Mouse (Mus musculus): ENCODE results near the gene Tgfb1i1. TPM values are rescaled to one million over a fixed set of nuclear protein-coding genes. Genes with fewer than 3 reads are reported as not detected.

Tgfb1i1 gene
- polyA plus RNA-seq, 1 experiment from 2014 or later: 179 TPM

- peaks cover 42% of the 10 kb centered on the region for H3K36me3 ChIP-seq (ENCODE audit: control insufficient read depth, insufficient read depth, low read length)
- peaks cover 15% of the 10 kb centered on the region; the same call in 1 of the 2 replicates for H3K4me1 ChIP-seq (replicated peaks; ENCODE audit: control insufficient read depth, insufficient read depth, low read length)
- peak overlapping the region; percentile 83 for H3K4me2 ChIP-seq (ENCODE audit: low read length)
- ATAC-seq (replicated peaks; ENCODE audit: low FRiP score, low TSS enrichment, low read depth) (0 out of 2 replicates have a peak, but pooled peaks have one; percentile 21), DNase-seq (ENCODE audit: low spot score) (no peak)
- peak overlapping the region; percentile 67 for H3K4me3 ChIP-seq (ENCODE audit: low read depth, low read length)
- no peaks in the 10 kb centered on the region for H3K27me3 ChIP-seq (replicated peaks; ENCODE audit: control insufficient read depth, insufficient read depth, low read length)
- WGBS: 19% methylated on average over 4 of the region's 4 CpGs
- peak overlapping the region; percentile 98 for H3K27ac ChIP-seq (ENCODE audit: low read depth)
- peak overlapping the region; percentile 51 for H3K9ac ChIP-seq (ENCODE audit: low read length)
- no peaks in the 10 kb centered on the region for H3K9me3 ChIP-seq (ENCODE audit: control insufficient read depth, low read length)
These were observed 7.6 kb upstream of the Tgfb1i1 start for GRCm38 (mm10) chr7:128238991-128239390.

GRCm38 (mm10) chr7:128240131-128240784, 6.4 kb upstream of the Tgfb1i1 start:
- Histone ChIP-seq H3K36me3 (ENCODE audit: control insufficient read depth, insufficient read depth, low read length) (peaks cover 54% of the 10 kb centered on the region), H3K9me3 (ENCODE audit: control insufficient read depth, low read length) (no peaks in the 10 kb centered on the region), H3K4me1 (replicated peaks; ENCODE audit: control insufficient read depth, insufficient read depth, low read length) (peaks cover 15% of the 10 kb centered on the region; the same call in 1 of the 2 replicates), H3K4me2 (ENCODE audit: low read length) (no peak overlapping the region), H3K4me3 (ENCODE audit: low read depth, low read length) (no peak overlapping the region), H3K27ac (ENCODE audit: low read depth) (no peak overlapping the region), H3K9ac (ENCODE audit: low read length) (no peak overlapping the region), H3K27me3 (replicated peaks; ENCODE audit: control insufficient read depth, insufficient read depth, low read length) (no peaks in the 10 kb centered on the region)
- ATAC-seq (replicated peaks; ENCODE audit: low FRiP score, low TSS enrichment, low read depth): no peak
- no peak for DNase-seq (ENCODE audit: low spot score)
- WGBS: 95% methylated on average over 27 of the region's 27 CpGs

- H3K4me2 ChIP-seq (ENCODE audit: low read length): no peak overlapping the region
- DNase-seq (ENCODE audit: low spot score) (no peak), ATAC-seq (replicated peaks; ENCODE audit: low FRiP score, low TSS enrichment, low read depth) (no peak)
- peaks cover 20% of the 10 kb centered on the region; the same call in 1 of the 2 replicates for H3K4me1 ChIP-seq (replicated peaks; ENCODE audit: control insufficient read depth, insufficient read depth, low read length)
- H3K4me3 ChIP-seq (ENCODE audit: low read depth, low read length): no peak overlapping the region
- H3K9me3 ChIP-seq (ENCODE audit: control insufficient read depth, low read length): no peaks in the 10 kb centered on the region
- WGBS: 95% methylated on average over 16 of the region's 16 CpGs
- H3K36me3 ChIP-seq (ENCODE audit: control insufficient read depth, insufficient read depth, low read length): peaks cover 49% of the 10 kb centered on the region
- H3K27ac ChIP-seq (ENCODE audit: low read depth): no peak overlapping the region
- no peaks in the 10 kb centered on the region for H3K27me3 ChIP-seq (replicated peaks; ENCODE audit: control insufficient read depth, insufficient read depth, low read length)
- no peak overlapping the region for H3K9ac ChIP-seq (ENCODE audit: low read length)
These were observed 4.3 kb upstream of the Tgfb1i1 start for GRCm38 (mm10) chr7:128242331-128242730.

GRCm38 (mm10) chr7:128243921-128244320, 2.7 kb upstream of the Tgfb1i1 start:
- WGBS: 56% methylated on average over 10 of the region's 10 CpGs
- Histone ChIP-seq H3K27me3 (replicated peaks; ENCODE audit: control insufficient read depth, insufficient read depth, low read length) (no peaks in the 10 kb centered on the region), H3K27ac (ENCODE audit: low read depth) (no peak overlapping the region; the same call in 1 of the 2 replicates), H3K9ac (ENCODE audit: low read length) (no peak overlapping the region), H3K9me3 (ENCODE audit: control insufficient read depth, low read length) (no peaks in the 10 kb centered on the region), H3K36me3 (ENCODE audit: control insufficient read depth, insufficient read depth, low read length) (peaks cover 52% of the 10 kb centered on the region), H3K4me1 (replicated peaks; ENCODE audit: control insufficient read depth, insufficient read depth, low read length) (peaks cover 27% of the 10 kb centered on the region; the same call in 1 of the 2 replicates), H3K4me3 (ENCODE audit: low read depth, low read length) (no peak overlapping the region), H3K4me2 (ENCODE audit: low read length) (no peak overlapping the region)
- DNase-seq (ENCODE audit: low spot score) (no peak), ATAC-seq (replicated peaks; ENCODE audit: low FRiP score, low TSS enrichment, low read depth) (no peak)

- H3K4me2 ChIP-seq (ENCODE audit: low read length): no peak overlapping the region
- ATAC-seq (replicated peaks; ENCODE audit: low FRiP score, low TSS enrichment, low read depth): no peak
- DNase-seq (ENCODE audit: low spot score): no peak
- peaks cover 21% of the 10 kb centered on the region; the same call in 1 of the 2 replicates for H3K4me1 ChIP-seq (replicated peaks; ENCODE audit: control insufficient read depth, insufficient read depth, low read length)
- WGBS: 84% methylated on average over 18 of the region's 18 CpGs
- H3K9ac ChIP-seq (ENCODE audit: low read length): no peak overlapping the region
- H3K27ac ChIP-seq (ENCODE audit: low read depth): no peak overlapping the region
- H3K27me3 ChIP-seq (replicated peaks; ENCODE audit: control insufficient read depth, insufficient read depth, low read length): no peaks in the 10 kb centered on the region
- H3K4me3 ChIP-seq (ENCODE audit: low read depth, low read length): no peak overlapping the region
- peaks cover 57% of the 10 kb centered on the region for H3K36me3 ChIP-seq (ENCODE audit: control insufficient read depth, insufficient read depth, low read length)
- H3K9me3 ChIP-seq (ENCODE audit: control insufficient read depth, low read length): no peaks in the 10 kb centered on the region
These were observed 2.1 kb upstream of the Tgfb1i1 start for GRCm38 (mm10) chr7:128244410-128245025.

GRCm38 (mm10) chr7:128245547-128245946, 1.1 kb upstream of the Tgfb1i1 start:
- WGBS: 87% methylated on average over 4 of the region's 4 CpGs
- Histone ChIP-seq H3K4me2 (ENCODE audit: low read length) (no peak overlapping the region), H3K9ac (ENCODE audit: low read length) (no peak overlapping the region), H3K4me3 (ENCODE audit: low read depth, low read length) (no peak overlapping the region), H3K27me3 (replicated peaks; ENCODE audit: control insufficient read depth, insufficient read depth, low read length) (no peaks in the 10 kb centered on the region), H3K4me1 (replicated peaks; ENCODE audit: control insufficient read depth, insufficient read depth, low read length) (peaks cover 23% of the 10 kb centered on the region; the same call in 1 of the 2 replicates), H3K36me3 (ENCODE audit: control insufficient read depth, insufficient read depth, low read length) (peaks cover 59% of the 10 kb centered on the region), H3K9me3 (ENCODE audit: control insufficient read depth, low read length) (no peaks in the 10 kb centered on the region), H3K27ac (ENCODE audit: low read depth) (peak overlapping the region; percentile 89)
- DNase-seq (ENCODE audit: low spot score) (no peak), ATAC-seq (replicated peaks; ENCODE audit: low FRiP score, low TSS enrichment, low read depth) (no peak)

- ATAC-seq (replicated peaks; ENCODE audit: low FRiP score, low TSS enrichment, low read depth) (peak; percentile 65), DNase-seq (ENCODE audit: low spot score) (peak; percentile 93)
- Histone ChIP-seq H3K9me3 (ENCODE audit: control insufficient read depth, low read length) (no peaks in the 10 kb centered on the region), H3K27me3 (replicated peaks; ENCODE audit: control insufficient read depth, insufficient read depth, low read length) (no peaks in the 10 kb centered on the region), H3K4me3 (ENCODE audit: low read depth, low read length) (peak overlapping the region; percentile 54), H3K4me1 (replicated peaks; ENCODE audit: control insufficient read depth, insufficient read depth, low read length) (peaks cover 28% of the 10 kb centered on the region; the same call in 1 of the 2 replicates), H3K36me3 (ENCODE audit: control insufficient read depth, insufficient read depth, low read length) (peaks cover 58% of the 10 kb centered on the region), H3K9ac (ENCODE audit: low read length) (peak overlapping the region; percentile 78), H3K27ac (ENCODE audit: low read depth) (peak overlapping the region; percentile 89), H3K4me2 (ENCODE audit: low read length) (peak overlapping the region; percentile 67)
- 2% methylated on average over 13 of the region's 13 CpGs for WGBS
These were observed 831 bp downstream of the Tgfb1i1 start for GRCm38 (mm10) chr7:128247443-128247842.

- peak overlapping the region; percentile 67 for H3K4me2 ChIP-seq (ENCODE audit: low read length)
- ATAC-seq (replicated peaks; ENCODE audit: low FRiP score, low TSS enrichment, low read depth) (no peak), DNase-seq (ENCODE audit: low spot score) (no peak)
- H3K9ac ChIP-seq (ENCODE audit: low read length): peak overlapping the region; percentile 78
- 81% methylated on average over 10 of the region's 10 CpGs for WGBS
- H3K27ac ChIP-seq (ENCODE audit: low read depth): no peak overlapping the region; the same call in 1 of the 2 replicates
- peak overlapping the region; percentile 54 for H3K4me3 ChIP-seq (ENCODE audit: low read depth, low read length)
- H3K27me3 ChIP-seq (replicated peaks; ENCODE audit: control insufficient read depth, insufficient read depth, low read length): no peaks in the 10 kb centered on the region
- H3K4me1 ChIP-seq (replicated peaks; ENCODE audit: control insufficient read depth, insufficient read depth, low read length): peaks cover 28% of the 10 kb centered on the region; the same call in 1 of the 2 replicates
- no peaks in the 10 kb centered on the region for H3K9me3 ChIP-seq (ENCODE audit: control insufficient read depth, low read length)
- H3K36me3 ChIP-seq (ENCODE audit: control insufficient read depth, insufficient read depth, low read length): peaks cover 56% of the 10 kb centered on the region
These were observed 1.8 kb downstream of the Tgfb1i1 start for GRCm38 (mm10) chr7:128248081-128249042.

Data from intestine, embryonic 14.5 days (tissue).